Mouse (Mus musculus) adrenal gland, postnatal 0 days (tissue): Measurements from ENCODE around the gene Evx1. TPM values are rescaled to one million over a fixed set of nuclear protein-coding genes. Genes with fewer than 3 reads are reported as not detected.

Source experiments
- polyA plus RNA-seq: library from polyadenylated mRNA; unstranded; fragments of >200 nt; fragmentation: Nextera tagmentation; extraction: Ambion mirVana; gene quantifications from 2 replicates; pipeline ENCODE4 v1.2.1, GENCODE M21; 2015

Gene Evx1
- not detected in 2 replicates for polyA plus RNA-seq

GRCm38 (mm10) chr6:52313391-52314303 lies at the start of gene Evx1:
Gene Evx1 (plus strand): TSS chr6:52313498.

Other genes with a start within 250 kb of the Evx1 start
- 0.60 and 0.86 TPM in 2 replicates for gene Hoxa1, start 155.2 kb upstream of the Evx1 start, polyA plus RNA-seq
- gene Hoxa2, start 148.7 kb upstream of the Evx1 start, polyA plus RNA-seq, result 2.3 and 3.6 TPM in 2 replicates
- gene 5730596B20Rik, start 136.0 kb upstream of the Evx1 start, polyA plus RNA-seq, result 0.47 and 0.52 TPM in 2 replicates
- gene Hoxa4, start 121.7 kb upstream of the Evx1 start, polyA plus RNA-seq, result 1.1 and 1.4 TPM in 2 replicates
- gene Hoxa5, start 108.9 kb upstream of the Evx1 start, polyA plus RNA-seq, result 7.5 and 7.7 TPM in 2 replicates
- gene Hoxa6, start 104.8 kb upstream of the Evx1 start, polyA plus RNA-seq, result 1.6 and 1.7 TPM in 2 replicates
- 2.4 and 2.9 TPM in 2 replicates for gene Hoxa3, start 100.2 kb upstream of the Evx1 start, polyA plus RNA-seq
- gene Gm28308, start 100.2 kb upstream of the Evx1 start, polyA plus RNA-seq, result 0.44 and 0.66 TPM in 2 replicates
- 20.9 and 22.7 TPM in 2 replicates for gene Hoxa7, start 91.6 kb upstream of the Evx1 start, polyA plus RNA-seq
- 1.4 and 4.8 TPM in 2 replicates for gene Hoxa9, start 82.4 kb upstream of the Evx1 start, polyA plus RNA-seq
- 2.3 and 8.7 TPM in 2 replicates for gene Hoxa10, start 72.6 kb upstream of the Evx1 start, polyA plus RNA-seq
- 0.17 and 1.6 TPM in 2 replicates for gene Hoxa11, start 67.7 kb upstream of the Evx1 start, polyA plus RNA-seq
- gene Hoxa13, start 52.6 kb upstream of the Evx1 start, polyA plus RNA-seq, result not detected in 2 replicates